Mouse (Mus musculus): ENCODE data around the gene Tmco1. TPM values are rescaled to one million over a fixed set of nuclear protein-coding genes. Genes with fewer than 3 reads are reported as not detected.

The Tmco1 gene
- 74.3 and 79.7 TPM in 2 replicates for polyA plus RNA-seq (2015; fragmentation: Nextera tagmentation; extraction: Ambion mirVana)

DNA sequence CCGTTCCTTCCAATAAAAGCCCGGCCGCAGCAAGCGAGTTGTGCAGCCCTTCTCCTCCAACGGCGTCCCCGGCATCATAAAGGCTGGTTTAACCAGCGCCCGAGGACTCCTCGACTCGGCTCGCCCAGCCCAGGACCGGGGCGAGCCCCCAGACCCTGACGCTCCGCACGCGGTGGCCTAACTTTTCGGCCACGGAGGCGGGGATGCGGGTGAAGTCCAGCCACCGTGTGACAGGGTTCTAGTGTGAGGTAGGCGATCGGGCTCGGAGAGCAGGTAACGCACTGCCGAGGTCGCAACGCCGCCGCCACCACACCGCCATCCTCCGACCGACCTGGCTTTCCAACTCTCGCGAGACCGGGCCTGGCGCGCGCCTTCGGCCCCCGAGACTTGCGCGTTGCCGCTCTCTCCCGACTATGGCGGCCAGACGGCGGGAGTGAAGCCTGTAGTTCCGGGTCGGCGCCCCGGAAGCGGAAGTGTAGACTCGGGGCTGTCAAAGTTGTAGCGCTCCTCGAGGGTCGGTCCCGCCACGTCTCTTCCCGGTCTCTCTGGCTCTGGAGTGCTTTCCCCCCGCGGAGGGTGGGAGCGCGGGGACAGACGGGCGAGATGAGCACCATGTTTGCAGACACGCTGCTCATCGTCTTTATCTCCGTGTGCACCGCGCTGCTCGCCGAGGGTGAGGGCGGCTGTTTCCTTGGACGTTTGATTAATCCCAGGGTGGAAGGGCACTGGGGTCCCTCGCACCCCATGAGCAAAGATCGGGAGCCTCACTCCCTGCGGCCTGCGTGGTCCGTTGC lies at the start of gene Tmco1:
Gene Tmco1 (plus strand): TSS at position 118 of the 794 bp plus-strand sequence.
- Histone ChIP-seq H3K4me2 (ENCODE audit: low read length) (peak within 1 kb of the TSS; percentile 89), H3K9ac (replicated peaks; ENCODE audit: low read depth, low read length) (peak within 1 kb of the TSS; percentile 84), H3K27me3 (replicated peaks; ENCODE audit: control insufficient read depth, insufficient read depth, low read length) (no peaks in the 10 kb centered on the region), H3K36me3 (ENCODE audit: control insufficient read depth, insufficient read depth) (peaks cover 3% of the 10 kb centered on the region; the same call in 1 of the 2 replicates), H3K4me1 (replicated peaks; ENCODE audit: control insufficient read depth, insufficient read depth, low read length) (peaks cover 9% of the 10 kb centered on the region), H3K9me3 (ENCODE audit: control insufficient read depth, low read length) (no peaks in the 10 kb centered on the region), H3K4me3 (replicated peaks; ENCODE audit: low read length) (peak within 1 kb of the TSS; percentile 67), H3K27ac (ENCODE audit: low read length) (peak within 1 kb of the TSS; percentile 92)
- WGBS = under 1% methylated on average over 79 of the region's 82 CpGs
- peak; percentile 99 for ATAC-seq

DNA sequence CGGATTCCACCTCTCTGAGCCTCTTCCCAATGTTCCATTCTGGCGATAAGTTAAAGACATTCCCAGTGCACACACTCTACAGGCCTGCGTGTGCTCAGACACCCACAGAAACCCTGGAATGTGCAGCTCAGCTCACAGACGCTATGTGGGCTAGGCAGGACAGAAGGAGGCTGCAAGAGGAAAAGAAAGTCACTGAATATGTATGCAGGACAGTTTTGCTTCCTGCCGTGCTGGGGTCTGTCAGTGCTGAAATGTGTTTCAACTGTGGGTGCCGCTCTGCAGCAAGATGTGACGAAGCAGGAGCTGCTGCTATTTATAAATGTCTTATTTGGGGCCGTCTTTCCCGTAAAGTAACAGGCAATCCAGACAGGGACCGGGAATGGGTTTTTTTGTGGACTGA lies 48.5 kb upstream of the Tmco1 start:
- H3K9ac ChIP-seq (replicated peaks; ENCODE audit: low read depth, low read length) = no peak overlapping the region

GRCm38 (mm10) chr1:167261750-167262149 lies 46.4 kb upstream of the Tmco1 start:
- no peak overlapping the region for H3K4me3 ChIP-seq (replicated peaks; ENCODE audit: low read length)
- no peak overlapping the region for H3K27ac ChIP-seq (ENCODE audit: low read length)
- no peaks in the 10 kb centered on the region for H3K36me3 ChIP-seq (ENCODE audit: control insufficient read depth, insufficient read depth)
- no peak overlapping the region for H3K9ac ChIP-seq (replicated peaks; ENCODE audit: low read depth, low read length)
- 89% methylated on average over 11 of the region's 11 CpGs for WGBS
- no peak for ATAC-seq
- no peaks in the 10 kb centered on the region for H3K9me3 ChIP-seq (ENCODE audit: control insufficient read depth, low read length)
- 0 out of 2 replicates have a peak, but pooled peaks cover 3% of the 10 kb centered on the region for H3K4me1 ChIP-seq (replicated peaks; ENCODE audit: control insufficient read depth, insufficient read depth, low read length)
- H3K27me3 ChIP-seq (replicated peaks; ENCODE audit: control insufficient read depth, insufficient read depth, low read length) = no peaks in the 10 kb centered on the region
- no peak overlapping the region for H3K4me2 ChIP-seq (ENCODE audit: low read length)

More for the DNA sequence above, 48.5 kb upstream of the Tmco1 start:
- peak overlapping the region; percentile 20 for H3K27ac ChIP-seq (ENCODE audit: low read length)
- ATAC-seq = peak; percentile 50
- H3K4me2 ChIP-seq (ENCODE audit: low read length) = no peak overlapping the region
- no peaks in the 10 kb centered on the region for H3K9me3 ChIP-seq (ENCODE audit: control insufficient read depth, low read length)
- H3K27me3 ChIP-seq (replicated peaks; ENCODE audit: control insufficient read depth, insufficient read depth, low read length) = no peaks in the 10 kb centered on the region
- no peaks in the 10 kb centered on the region for H3K36me3 ChIP-seq (ENCODE audit: control insufficient read depth, insufficient read depth)
- 0 out of 2 replicates have a peak, but pooled peaks cover 3% of the 10 kb centered on the region for H3K4me1 ChIP-seq (replicated peaks; ENCODE audit: control insufficient read depth, insufficient read depth, low read length)
- WGBS = 63% methylated on average over 10 of the region's 10 CpGs
- H3K4me3 ChIP-seq (replicated peaks; ENCODE audit: low read length) = no peak overlapping the region

DNA sequence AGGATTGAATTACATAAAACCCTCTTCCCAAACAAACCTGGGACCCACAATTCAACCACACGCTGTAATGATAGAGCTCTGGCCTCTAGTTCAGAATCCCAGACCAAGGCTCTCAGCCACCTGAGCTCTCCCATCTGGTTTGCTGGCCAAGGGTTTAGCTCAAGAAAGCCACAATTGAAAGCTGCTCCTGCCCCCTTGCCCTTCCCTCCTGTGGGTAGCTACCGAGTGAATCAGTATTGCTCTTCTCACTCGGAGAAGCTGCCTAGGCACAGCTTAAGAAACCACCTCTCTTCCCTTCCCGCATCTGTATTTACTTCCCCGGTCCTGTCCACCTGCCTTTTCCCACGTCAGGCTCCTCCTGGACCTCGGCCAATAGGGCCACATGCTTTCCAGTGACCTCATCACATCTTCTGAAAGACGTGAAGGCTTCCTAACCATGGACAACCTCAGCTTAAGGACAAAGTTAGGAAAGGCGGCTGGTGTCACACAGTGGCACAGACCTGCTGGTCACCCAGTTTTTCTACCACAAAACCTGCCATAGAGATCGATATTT lies 45.6 kb upstream of the Tmco1 start:
- Histone ChIP-seq H3K27ac (ENCODE audit: low read length) (no peak overlapping the region), H3K4me1 (replicated peaks; ENCODE audit: control insufficient read depth, insufficient read depth, low read length) (0 out of 2 replicates have a peak, but pooled peaks cover 3% of the 10 kb centered on the region), H3K4me3 (replicated peaks; ENCODE audit: low read length) (no peak overlapping the region), H3K9ac (replicated peaks; ENCODE audit: low read depth, low read length) (no peak overlapping the region), H3K9me3 (ENCODE audit: control insufficient read depth, low read length) (no peaks in the 10 kb centered on the region), H3K4me2 (ENCODE audit: low read length) (no peak overlapping the region), H3K36me3 (ENCODE audit: control insufficient read depth, insufficient read depth) (no peaks in the 10 kb centered on the region), H3K27me3 (replicated peaks; ENCODE audit: control insufficient read depth, insufficient read depth, low read length) (no peaks in the 10 kb centered on the region)
- WGBS = 77% methylated on average over 10 of the region's 10 CpGs
- no peak for ATAC-seq

DNA sequence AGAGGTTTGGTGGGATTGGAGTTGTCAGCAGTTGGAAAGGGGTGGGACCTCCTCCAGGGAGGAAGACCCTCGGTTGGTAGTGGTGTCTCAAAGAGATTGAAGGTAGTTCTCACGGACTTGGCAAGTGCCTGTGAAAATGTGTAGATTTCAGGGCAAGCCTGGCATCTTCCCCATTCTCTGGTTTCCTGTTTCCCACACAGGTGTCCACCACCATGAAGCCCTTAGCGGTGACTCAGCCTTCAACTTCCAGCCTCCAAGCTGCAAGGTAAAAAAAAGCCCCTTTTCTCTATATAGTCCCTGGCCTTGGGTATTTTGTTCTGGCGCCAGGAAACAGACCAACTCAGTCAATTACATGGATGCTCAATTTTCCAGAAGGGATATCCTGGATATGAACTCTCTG lies 42.8 kb upstream of the Tmco1 start:
- H3K36me3 ChIP-seq (ENCODE audit: control insufficient read depth, insufficient read depth) = no peaks in the 10 kb centered on the region
- no peak for ATAC-seq
- no peaks in the 10 kb centered on the region for H3K9me3 ChIP-seq (ENCODE audit: control insufficient read depth, low read length)
- WGBS = 86% methylated on average over 4 of the region's 4 CpGs
- no peak overlapping the region for H3K27ac ChIP-seq (ENCODE audit: low read length)
- peaks cover 16% of the 10 kb centered on the region for H3K4me1 ChIP-seq (replicated peaks; ENCODE audit: control insufficient read depth, insufficient read depth, low read length)
- H3K27me3 ChIP-seq (replicated peaks; ENCODE audit: control insufficient read depth, insufficient read depth, low read length) = no peaks in the 10 kb centered on the region
- H3K4me3 ChIP-seq (replicated peaks; ENCODE audit: low read length) = no peak overlapping the region
- no peak overlapping the region for H3K4me2 ChIP-seq (ENCODE audit: low read length)
- no peak overlapping the region for H3K9ac ChIP-seq (replicated peaks; ENCODE audit: low read depth, low read length)

DNA sequence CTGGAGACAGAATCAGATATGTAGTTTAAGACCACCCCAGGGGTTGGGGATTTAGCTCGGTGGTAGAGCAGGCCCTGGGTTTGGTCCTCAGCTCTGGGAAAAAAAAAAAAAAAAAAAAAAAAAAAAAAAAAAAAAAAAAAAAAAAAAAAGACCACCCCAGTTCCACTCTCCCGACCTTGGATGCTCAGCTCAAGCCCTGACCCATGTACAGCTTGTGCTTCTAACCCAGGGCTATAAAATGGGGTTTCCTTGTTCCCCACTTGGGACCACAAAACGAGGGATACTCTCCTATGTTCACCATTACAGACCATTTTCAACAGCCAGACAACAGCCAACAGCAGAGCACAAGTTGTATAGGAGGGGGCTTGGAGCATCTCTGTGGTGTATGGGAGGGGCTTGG lies 41.5 kb upstream of the Tmco1 start:
- no peaks in the 10 kb centered on the region for H3K9me3 ChIP-seq (ENCODE audit: control insufficient read depth, low read length)
- ATAC-seq = no peak
- peaks cover 29% of the 10 kb centered on the region for H3K4me1 ChIP-seq (replicated peaks; ENCODE audit: control insufficient read depth, insufficient read depth, low read length)
- H3K4me3 ChIP-seq (replicated peaks; ENCODE audit: low read length) = no peak overlapping the region
- no peak overlapping the region for H3K27ac ChIP-seq (ENCODE audit: low read length)
- no peak overlapping the region for H3K4me2 ChIP-seq (ENCODE audit: low read length)
- no peaks in the 10 kb centered on the region for H3K36me3 ChIP-seq (ENCODE audit: control insufficient read depth, insufficient read depth)
- no peaks in the 10 kb centered on the region for H3K27me3 ChIP-seq (replicated peaks; ENCODE audit: control insufficient read depth, insufficient read depth, low read length)
- 75% methylated on average over 3 of the region's 3 CpGs for WGBS
- H3K9ac ChIP-seq (replicated peaks; ENCODE audit: low read depth, low read length) = no peak overlapping the region

DNA sequence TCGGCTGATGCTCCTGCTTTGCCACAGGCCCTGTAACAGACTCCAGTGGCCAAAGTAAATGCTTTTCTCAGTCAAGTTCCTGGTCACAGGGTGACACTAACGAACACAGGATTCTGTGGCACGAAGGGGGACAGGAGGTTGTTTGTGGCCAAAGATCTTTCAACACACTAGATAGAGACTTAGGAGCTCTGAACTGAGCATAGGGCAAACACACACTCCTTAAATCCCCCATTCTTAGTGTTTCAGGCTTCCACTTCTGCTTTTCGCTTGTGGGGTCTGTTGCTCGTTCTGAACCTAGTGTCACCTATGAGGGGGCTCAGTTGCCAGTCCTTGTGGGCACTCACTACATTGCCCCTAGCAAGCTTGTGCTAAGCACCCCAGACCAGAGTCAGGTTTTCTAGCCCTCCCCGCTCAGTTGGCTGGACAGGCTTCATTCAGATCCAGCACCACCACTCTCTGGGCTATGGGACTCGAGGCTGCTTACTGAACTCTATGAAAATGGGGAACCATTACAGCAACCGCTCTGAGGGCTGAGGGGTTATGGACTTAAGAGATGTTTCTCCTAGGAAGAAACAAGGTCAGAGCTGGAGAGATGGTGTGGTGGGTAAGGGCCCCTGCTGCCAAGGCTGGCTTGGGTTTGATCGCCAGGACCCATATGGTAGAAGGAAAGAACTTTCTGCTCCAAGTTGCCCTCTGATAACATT lies 39.7 kb upstream of the Tmco1 start:
- no peaks in the 10 kb centered on the region for H3K9me3 ChIP-seq (ENCODE audit: control insufficient read depth, low read length)
- H3K27ac ChIP-seq (ENCODE audit: low read length) = no peak overlapping the region
- WGBS = 86% methylated on average over 9 of the region's 9 CpGs
- H3K4me2 ChIP-seq (ENCODE audit: low read length) = no peak overlapping the region
- peaks cover 34% of the 10 kb centered on the region for H3K4me1 ChIP-seq (replicated peaks; ENCODE audit: control insufficient read depth, insufficient read depth, low read length)
- H3K27me3 ChIP-seq (replicated peaks; ENCODE audit: control insufficient read depth, insufficient read depth, low read length) = no peaks in the 10 kb centered on the region
- H3K36me3 ChIP-seq (ENCODE audit: control insufficient read depth, insufficient read depth) = no peaks in the 10 kb centered on the region
- H3K4me3 ChIP-seq (replicated peaks; ENCODE audit: low read length) = no peak overlapping the region
- no peak for ATAC-seq
- H3K9ac ChIP-seq (replicated peaks; ENCODE audit: low read depth, low read length) = no peak overlapping the region

GRCm38 (mm10) chr1:167269350-167269811 lies 38.8 kb upstream of the Tmco1 start:
- Histone ChIP-seq H3K27ac (ENCODE audit: low read length) (peak overlapping the region; percentile 69), H3K4me3 (replicated peaks; ENCODE audit: low read length) (no peak overlapping the region), H3K9me3 (ENCODE audit: control insufficient read depth, low read length) (no peaks in the 10 kb centered on the region), H3K27me3 (replicated peaks; ENCODE audit: control insufficient read depth, insufficient read depth, low read length) (no peaks in the 10 kb centered on the region), H3K4me1 (replicated peaks; ENCODE audit: control insufficient read depth, insufficient read depth, low read length) (peaks cover 39% of the 10 kb centered on the region), H3K4me2 (ENCODE audit: low read length) (no peak overlapping the region), H3K9ac (replicated peaks; ENCODE audit: low read depth, low read length) (no peak overlapping the region), H3K36me3 (ENCODE audit: control insufficient read depth, insufficient read depth) (no peaks in the 10 kb centered on the region)
- ATAC-seq = peak; percentile 19
- WGBS = 28% methylated on average over 14 of the region's 14 CpGs

- 5% methylated on average over 6 of the region's 6 CpGs for WGBS
- ATAC-seq = peak; percentile 68
- peak overlapping the region; percentile 50 for H3K4me2 ChIP-seq (ENCODE audit: low read length)
- H3K4me1 ChIP-seq (replicated peaks; ENCODE audit: control insufficient read depth, insufficient read depth, low read length) = peaks cover 39% of the 10 kb centered on the region
- no peak overlapping the region for H3K9ac ChIP-seq (replicated peaks; ENCODE audit: low read depth, low read length)
- H3K4me3 ChIP-seq (replicated peaks; ENCODE audit: low read length) = no peak overlapping the region
- H3K36me3 ChIP-seq (ENCODE audit: control insufficient read depth, insufficient read depth) = no peaks in the 10 kb centered on the region
- peak overlapping the region; percentile 69 for H3K27ac ChIP-seq (ENCODE audit: low read length)
- H3K27me3 ChIP-seq (replicated peaks; ENCODE audit: control insufficient read depth, insufficient read depth, low read length) = no peaks in the 10 kb centered on the region
- no peaks in the 10 kb centered on the region for H3K9me3 ChIP-seq (ENCODE audit: control insufficient read depth, low read length)
Measured at GRCm38 (mm10) chr1:167269856-167270270, 38.3 kb upstream of the Tmco1 start.

All from forebrain, embryonic 16.5 days (tissue).